Mouse (Mus musculus) forebrain, embryonic 10.5 days (tissue): ENCODE data around the gene Grip2. TPM values are rescaled to one million over a fixed set of nuclear protein-coding genes. Genes with fewer than 3 reads are reported as not detected.

Experiments
- polyA plus RNA-seq: library from polyadenylated mRNA; unstranded; fragments of >200 nt; fragmentation: Nextera tagmentation; extraction: Ambion mirVana; gene quantifications from 2 replicates; pipeline ENCODE4 v1.2.1, GENCODE M21; 2016

Gene Grip2
- polyA plus RNA-seq, 1 experiment from 2014 or later: 0.46 TPM

Other genes with a start within 250 kb of the Grip2 start
- gene Slc6a6, start 143.2 kb downstream of the Grip2 start, polyA plus RNA-seq: 42.4 and 47.0 TPM in 2 replicates
- 33.9 and 36.8 TPM in 2 replicates for gene Ccdc174, start 50.8 kb upstream of the Grip2 start, polyA plus RNA-seq
- gene 4930590J08Rik, start 75.6 kb upstream of the Grip2 start, polyA plus RNA-seq: 0.28 and 0.48 TPM in 2 replicates
- gene Fgd5, start 151.6 kb upstream of the Grip2 start, polyA plus RNA-seq: 5.5 and 6.5 TPM in 2 replicates